Comparison of ENCODE assay signal across 23 mouse cellular contexts in the genomic region with DNA sequence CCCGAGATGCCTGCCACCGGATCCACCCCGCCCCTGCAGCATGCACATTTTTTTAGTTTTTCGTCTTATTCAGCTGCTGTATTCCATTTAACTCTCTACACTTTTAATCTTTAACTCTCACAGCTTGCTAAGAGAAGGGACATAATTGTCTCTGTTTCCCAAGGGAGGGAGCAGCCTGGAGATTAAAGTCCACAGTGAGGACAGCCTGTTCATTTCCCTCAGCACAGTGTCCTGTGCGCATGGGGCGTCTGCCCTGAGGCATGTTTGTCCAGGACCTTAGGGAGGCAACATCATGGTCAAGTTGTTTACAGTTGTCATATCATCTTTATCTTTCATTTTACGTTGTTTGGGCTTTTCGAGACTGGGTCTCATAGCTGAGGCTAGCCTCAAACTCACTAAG. TPM values are rescaled to one million over a fixed set of nuclear protein-coding genes. Genes with fewer than 3 reads are reported as not detected.
DNase-seq lines count a peak whose midpoint lies in the region; ATAC-seq and TF ChIP-seq lines count a peak whose summit lies in the region.
"Had no signal": no experiment of that assay in that cellular context is flagged by ENCODE, and none has a peak within 500 bp of the region (broad histone marks: within the 10 kb centered on the region; RNA-seq: fewer than 3 reads in every experiment).

No protein-coding gene starts in this region.

- H3K27me3 ChIP-seq in intestine, embryonic 15.5 days (replicated peaks): no peaks in the 10 kb centered on the region
- H3K27me3 ChIP-seq in intestine, embryonic 16.5 days (replicated peaks; ENCODE audit: control insufficient read depth, insufficient read depth, low read length): no peaks in the 10 kb centered on the region
- no peaks in the 10 kb centered on the region for H3K27me3 ChIP-seq in kidney, embryonic 15.5 days
- no peaks in the 10 kb centered on the region for H3K27me3 ChIP-seq in midbrain, embryonic 10.5 days (ENCODE audit: low read depth, poor library complexity, severe bottlenecking)
- no peaks in the 10 kb centered on the region for H3K27me3 ChIP-seq in lung, postnatal 0 days (replicated peaks; ENCODE audit: insufficient read depth, low read length)
- H3K27me3 ChIP-seq: embryonic facial prominence, embryonic 13.5 days; forebrain, embryonic 13.5 days; hindbrain, embryonic 15.5 days; limb, embryonic 13.5 days; midbrain, embryonic 15.5 days; neural tube, embryonic 12.5 days had no signal

- DNase-seq in kidney, postnatal 36 days: peak; percentile 74 to 87
- DNase-seq in midbrain, embryonic 10.5 days (ENCODE audit: low spot score): no peak
- no peak for DNase-seq in spleen, postnatal 14 days (ENCODE audit: low spot score in 2 of 2)
- DNase-seq in lung, postnatal 0 days (ENCODE audit: low spot score): no peak
- DNase-seq: adrenal gland, adult 2 months; cerebellum, adult 18-20 months; cerebellum, postnatal 36 days; embryo, embryonic 11 days; gastrocnemius, adult 2 months; lung, embryonic 14.5 days; lung, postnatal 4 days had no signal

- H3K36me3 ChIP-seq in intestine, embryonic 15.5 days: no peaks in the 10 kb centered on the region
- H3K36me3 ChIP-seq in intestine, embryonic 16.5 days (ENCODE audit: control insufficient read depth, insufficient read depth, low read length): no peaks in the 10 kb centered on the region
- H3K36me3 ChIP-seq in kidney, embryonic 15.5 days: no peaks in the 10 kb centered on the region
- no peaks in the 10 kb centered on the region for H3K36me3 ChIP-seq in midbrain, embryonic 10.5 days
- no peaks in the 10 kb centered on the region for H3K36me3 ChIP-seq in lung, postnatal 0 days (ENCODE audit: insufficient read depth, low read length)
- H3K36me3 ChIP-seq: embryonic facial prominence, embryonic 13.5 days; hindbrain, embryonic 15.5 days; limb, embryonic 13.5 days; midbrain, embryonic 15.5 days; neural tube, embryonic 12.5 days had no signal

- peaks cover 42% of the 10 kb centered on the region for H3K4me1 ChIP-seq in intestine, embryonic 15.5 days (replicated peaks)
- H3K4me1 ChIP-seq in intestine, embryonic 16.5 days (ENCODE audit: control insufficient read depth, insufficient read depth, low read length): peaks cover 48% of the 10 kb centered on the region
- peaks cover 38% of the 10 kb centered on the region for H3K4me1 ChIP-seq in kidney, embryonic 15.5 days
- peaks cover 20% of the 10 kb centered on the region for H3K4me1 ChIP-seq in midbrain, embryonic 10.5 days
- peaks cover 19% of the 10 kb centered on the region; the same call in 1 of the 2 replicates for H3K4me1 ChIP-seq in lung, postnatal 0 days (ENCODE audit: insufficient read depth, low read depth, low read length)

- no peak overlapping the region for H3K4me3 ChIP-seq in intestine, embryonic 15.5 days (replicated peaks)
- H3K4me3 ChIP-seq in intestine, embryonic 16.5 days (ENCODE audit: low read length): no peak overlapping the region
- H3K4me3 ChIP-seq in kidney, embryonic 15.5 days (replicated peaks): no peak overlapping the region
- H3K4me3 ChIP-seq in midbrain, embryonic 10.5 days: no peak overlapping the region
- H3K4me3 ChIP-seq in lung, postnatal 0 days (ENCODE audit: low read depth, low read length): no peak overlapping the region
- H3K4me3 ChIP-seq: embryonic facial prominence, embryonic 13.5 days; erythroblast, embryonic 14.5 days; forebrain, embryonic 13.5 days; gastrocnemius, adult 2 months; hindbrain, embryonic 15.5 days; limb, embryonic 13.5 days; midbrain, embryonic 15.5 days; neural tube, embryonic 12.5 days had no signal

- no peak for TF ChIP-seq EP300 in lung, postnatal 0 days (IDR thresholded peaks at IDR 0.05)

- peak; percentile 34; the same call in 1 of the 2 replicates for ATAC-seq in intestine, embryonic 15.5 days
- peak; percentile 45 for ATAC-seq in intestine, embryonic 16.5 days
- no peak for ATAC-seq in kidney, embryonic 15.5 days (replicated peaks; ENCODE audit: low FRiP score)
- ATAC-seq in lung, postnatal 0 days: no peak
- ATAC-seq: forebrain, embryonic 13.5 days; midbrain, embryonic 15.5 days had no signal

- no peak overlapping the region for H3K4me2 ChIP-seq in intestine, embryonic 15.5 days (replicated peaks)
- H3K4me2 ChIP-seq in intestine, embryonic 16.5 days (ENCODE audit: low read depth, low read length): no peak overlapping the region
- no peak overlapping the region for H3K4me2 ChIP-seq in kidney, embryonic 15.5 days
- H3K4me2 ChIP-seq in lung, postnatal 0 days (replicated peaks; ENCODE audit: low read depth, low read length): no peak overlapping the region
- H3K4me2 ChIP-seq: embryonic facial prominence, embryonic 13.5 days; forebrain, embryonic 13.5 days; heart, embryonic 11.5 days; hindbrain, embryonic 15.5 days; limb, embryonic 13.5 days; lung, embryonic 14.5 days; midbrain, embryonic 15.5 days; neural tube, embryonic 12.5 days had no signal

- 63% methylated on average over 8 of the region's 8 CpGs for WGBS in intestine, embryonic 15.5 days
- 66% methylated on average over 8 of the region's 8 CpGs for WGBS in intestine, embryonic 16.5 days
- 89% methylated on average over 8 of the region's 8 CpGs for WGBS in kidney, embryonic 15.5 days
- WGBS in midbrain, embryonic 10.5 days: 97% methylated on average over 8 of the region's 8 CpGs
- 79% methylated on average over 8 of the region's 8 CpGs for WGBS in lung, postnatal 0 days

- H3K9me3 ChIP-seq in intestine, embryonic 15.5 days: no peaks in the 10 kb centered on the region
- no peaks in the 10 kb centered on the region for H3K9me3 ChIP-seq in intestine, embryonic 16.5 days (ENCODE audit: control insufficient read depth, low read length)
- no peaks in the 10 kb centered on the region for H3K9me3 ChIP-seq in kidney, embryonic 15.5 days (replicated peaks)
- no peaks in the 10 kb centered on the region for H3K9me3 ChIP-seq in midbrain, embryonic 10.5 days (replicated peaks)
- no peaks in the 10 kb centered on the region for H3K9me3 ChIP-seq in lung, postnatal 0 days (ENCODE audit: low read length)
- H3K9me3 ChIP-seq: embryonic facial prominence, embryonic 13.5 days; forebrain, embryonic 13.5 days; hindbrain, embryonic 15.5 days; limb, embryonic 13.5 days; midbrain, embryonic 15.5 days; neural tube, embryonic 12.5 days had no signal

- no peak overlapping the region for H3K9ac ChIP-seq in intestine, embryonic 15.5 days
- no peak overlapping the region for H3K9ac ChIP-seq in intestine, embryonic 16.5 days (ENCODE audit: low read depth, low read length)
- no peak overlapping the region for H3K9ac ChIP-seq in kidney, embryonic 15.5 days
- no peak overlapping the region for H3K9ac ChIP-seq in lung, postnatal 0 days (replicated peaks; ENCODE audit: low read depth)
- H3K9ac ChIP-seq: embryonic facial prominence, embryonic 13.5 days; forebrain, embryonic 13.5 days; hindbrain, embryonic 15.5 days; limb, embryonic 13.5 days; lung, embryonic 14.5 days; midbrain, embryonic 15.5 days; neural tube, embryonic 12.5 days had no signal

- peak overlapping the region; percentile 46 for H3K27ac ChIP-seq in intestine, embryonic 15.5 days
- peak overlapping the region; percentile 84 for H3K27ac ChIP-seq in intestine, embryonic 16.5 days (ENCODE audit: low read length)
- H3K27ac ChIP-seq in kidney, embryonic 15.5 days: 0 out of 2 replicates have a peak overlapping the region, but pooled peaks have one; percentile 24
- H3K27ac ChIP-seq in midbrain, embryonic 10.5 days (replicated peaks): no peak overlapping the region
- no peak overlapping the region for H3K27ac ChIP-seq in lung, postnatal 0 days (ENCODE audit: low read length)
- H3K27ac ChIP-seq: embryonic facial prominence, embryonic 13.5 days; forebrain, embryonic 13.5 days; gastrocnemius, adult 2 months; hindbrain, embryonic 15.5 days; limb, embryonic 13.5 days; midbrain, embryonic 15.5 days; neural tube, embryonic 12.5 days had no signal

- no peak for TF ChIP-seq CTCF in lung, postnatal 0 days (IDR thresholded peaks at IDR 0.05)

RNA-seq across cellular contexts. Expression of a gene that starts 8.2 kb away (rescaled TPM):
- 144 and 146 TPM in 2 replicates for polyA plus RNA-seq in intestine, embryonic 15.5 days (2015; fragmentation: Nextera tagmentation; extraction: Ambion mirVana)
- 119 and 147 TPM in 2 replicates for polyA plus RNA-seq in intestine, embryonic 16.5 days (2015; fragmentation: Nextera tagmentation; extraction: Ambion mirVana)
- polyA plus RNA-seq in kidney, embryonic 15.5 days (2015; fragmentation: Nextera tagmentation; extraction: Ambion mirVana): 127 and 128 TPM in 2 replicates
- 123 and 137 TPM in 2 replicates for polyA plus RNA-seq in midbrain, embryonic 10.5 days (2016; fragmentation: Nextera tagmentation; extraction: Ambion mirVana)
- polyA plus RNA-seq in lung, postnatal 0 days (2015; fragmentation: Nextera tagmentation; extraction: Ambion mirVana): 12.4 and 16.0 TPM in 2 replicates

RNA-seq across cellular contexts. Expression of a gene that starts 8.4 kb away (rescaled TPM):
- polyA plus RNA-seq in intestine, embryonic 15.5 days (2015; fragmentation: Nextera tagmentation; extraction: Ambion mirVana): 8.3 and 8.9 TPM in 2 replicates
- polyA plus RNA-seq in intestine, embryonic 16.5 days (2015; fragmentation: Nextera tagmentation; extraction: Ambion mirVana): 9.6 and 10.7 TPM in 2 replicates
- polyA plus RNA-seq in kidney, embryonic 15.5 days (2015; fragmentation: Nextera tagmentation; extraction: Ambion mirVana): 3.9 and 6.7 TPM in 2 replicates
- 3.5 TPM in 2 replicates for polyA plus RNA-seq in midbrain, embryonic 10.5 days (2016; fragmentation: Nextera tagmentation; extraction: Ambion mirVana)
- polyA plus RNA-seq in lung, postnatal 0 days (2015; fragmentation: Nextera tagmentation; extraction: Ambion mirVana): 2.4 and 2.9 TPM in 2 replicates

RNA-seq across cellular contexts. Expression of a gene that starts 15.0 kb away (rescaled TPM):
- 307 and 336 TPM in 2 replicates for polyA plus RNA-seq in intestine, embryonic 15.5 days (2015; fragmentation: Nextera tagmentation; extraction: Ambion mirVana)
- 259 and 306 TPM in 2 replicates for polyA plus RNA-seq in intestine, embryonic 16.5 days (2015; fragmentation: Nextera tagmentation; extraction: Ambion mirVana)
- polyA plus RNA-seq in kidney, embryonic 15.5 days (2015; fragmentation: Nextera tagmentation; extraction: Ambion mirVana): 310 and 329 TPM in 2 replicates
- 373 and 413 TPM in 2 replicates for polyA plus RNA-seq in midbrain, embryonic 10.5 days (2016; fragmentation: Nextera tagmentation; extraction: Ambion mirVana)
- polyA plus RNA-seq in lung, postnatal 0 days (2015; fragmentation: Nextera tagmentation; extraction: Ambion mirVana): 15.0 and 26.2 TPM in 2 replicates

RNA-seq across cellular contexts. Expression of a gene that starts 24.6 kb away (rescaled TPM):
- polyA plus RNA-seq in intestine, embryonic 15.5 days (2015; fragmentation: Nextera tagmentation; extraction: Ambion mirVana): 0.26 and 0.38 TPM in 2 replicates
- 0.20 and 0.29 TPM in 2 replicates for polyA plus RNA-seq in intestine, embryonic 16.5 days (2015; fragmentation: Nextera tagmentation; extraction: Ambion mirVana)
- polyA plus RNA-seq in kidney, embryonic 15.5 days (2015; fragmentation: Nextera tagmentation; extraction: Ambion mirVana): 0.54 and 0.91 TPM in 2 replicates
- 0.14 and 0.58 TPM in 2 replicates for polyA plus RNA-seq in midbrain, embryonic 10.5 days (2016; fragmentation: Nextera tagmentation; extraction: Ambion mirVana)
- polyA plus RNA-seq in lung, postnatal 0 days (2015; fragmentation: Nextera tagmentation; extraction: Ambion mirVana): 0.27 TPM in 1 of 2 replicates, not detected in the other
- polyA plus RNA-seq: intestine, embryonic 14.5 days; neural tube, embryonic 12.5 days had no signal

RNA-seq across cellular contexts. Expression of a gene that starts 24.6 kb away (rescaled TPM):
- polyA plus RNA-seq in intestine, embryonic 15.5 days (2015; fragmentation: Nextera tagmentation; extraction: Ambion mirVana): 135 and 151 TPM in 2 replicates
- 170 and 173 TPM in 2 replicates for polyA plus RNA-seq in intestine, embryonic 16.5 days (2015; fragmentation: Nextera tagmentation; extraction: Ambion mirVana)
- polyA plus RNA-seq in kidney, embryonic 15.5 days (2015; fragmentation: Nextera tagmentation; extraction: Ambion mirVana): 78.0 and 80.5 TPM in 2 replicates
- polyA plus RNA-seq in midbrain, embryonic 10.5 days (2016; fragmentation: Nextera tagmentation; extraction: Ambion mirVana): 36.2 and 39.4 TPM in 2 replicates
- polyA plus RNA-seq in lung, postnatal 0 days (2015; fragmentation: Nextera tagmentation; extraction: Ambion mirVana): 96.0 and 108 TPM in 2 replicates

Comparison
In these comparisons a context has a peak if more than half of its experiments do, and no peak if none do; other contexts are left out.
1. ATAC-seq: peak in intestine, embryonic 15.5 days (single experiment) and intestine, embryonic 16.5 days (single experiment); none in kidney, embryonic 15.5 days (single experiment) and lung, postnatal 0 days (single experiment).
2. H3K27ac ChIP-seq: peak in intestine, embryonic 15.5 days (single experiment), intestine, embryonic 16.5 days (single experiment) and kidney, embryonic 15.5 days (single experiment); none in midbrain, embryonic 10.5 days (single experiment) and lung, postnatal 0 days (single experiment).
3. DNase-seq: peak in kidney, postnatal 36 days (2 of 2); none in midbrain, embryonic 10.5 days (single experiment), spleen, postnatal 14 days (0 of 2) and lung, postnatal 0 days (single experiment).